Mouse (Mus musculus) bone marrow macrophage, adult 2 months (primary cell): ENCODE results near the gene Fut8.

ENCODE experiments used
- CTCF ChIP-seq: IDR thresholded peaks from 2 replicates; pipeline ENCODE4 v1.5.1; 2012; ENCODE audit warnings: low read depth, mild to moderate bottlenecking, low read length, moderate library complexity
- POLR2A ChIP-seq: IDR thresholded peaks from 2 replicates; pipeline ENCODE4 v1.6.1; 2012; ENCODE audit warnings: mild to moderate bottlenecking, low read depth, low read length, borderline replicate concordance

GRCm38 (mm10) chr12:77211695-77212208 is 26.2 kb upstream of the Fut8 start:
- no peak for TF ChIP-seq CTCF
- no peak for TF ChIP-seq POLR2A
